Mouse (Mus musculus): Measurements from ENCODE around the gene Wdr31.

- TF ChIP-seq CTCF (IDR thresholded peaks at IDR 0.05; ENCODE audit: low read depth), result no peak
- no peak for TF ChIP-seq EP300 (IDR thresholded peaks at IDR 0.05; ENCODE audit: low read depth)
Observed at GRCm38 (mm10) chr4:62440986-62441385, 29.7 kb downstream of the Wdr31 start.
